Mouse (Mus musculus) erythroblast, embryonic 14.5 days (primary cell): ENCODE measurements around the gene Pik3ip1.

ENCODE experiments used
- GATA1 ChIP-seq: IDR thresholded peaks from 2 replicates; pipeline ENCODE4 v1.6.1; 2012; ENCODE audit warnings: low read length, inconsistent platforms, mixed read lengths
- TAL1 ChIP-seq: IDR thresholded peaks from 3 replicates; pipeline ENCODE4 v1.6.1; 2012; ENCODE audit warnings: low read length, inconsistent platforms, mixed read lengths

DNA sequence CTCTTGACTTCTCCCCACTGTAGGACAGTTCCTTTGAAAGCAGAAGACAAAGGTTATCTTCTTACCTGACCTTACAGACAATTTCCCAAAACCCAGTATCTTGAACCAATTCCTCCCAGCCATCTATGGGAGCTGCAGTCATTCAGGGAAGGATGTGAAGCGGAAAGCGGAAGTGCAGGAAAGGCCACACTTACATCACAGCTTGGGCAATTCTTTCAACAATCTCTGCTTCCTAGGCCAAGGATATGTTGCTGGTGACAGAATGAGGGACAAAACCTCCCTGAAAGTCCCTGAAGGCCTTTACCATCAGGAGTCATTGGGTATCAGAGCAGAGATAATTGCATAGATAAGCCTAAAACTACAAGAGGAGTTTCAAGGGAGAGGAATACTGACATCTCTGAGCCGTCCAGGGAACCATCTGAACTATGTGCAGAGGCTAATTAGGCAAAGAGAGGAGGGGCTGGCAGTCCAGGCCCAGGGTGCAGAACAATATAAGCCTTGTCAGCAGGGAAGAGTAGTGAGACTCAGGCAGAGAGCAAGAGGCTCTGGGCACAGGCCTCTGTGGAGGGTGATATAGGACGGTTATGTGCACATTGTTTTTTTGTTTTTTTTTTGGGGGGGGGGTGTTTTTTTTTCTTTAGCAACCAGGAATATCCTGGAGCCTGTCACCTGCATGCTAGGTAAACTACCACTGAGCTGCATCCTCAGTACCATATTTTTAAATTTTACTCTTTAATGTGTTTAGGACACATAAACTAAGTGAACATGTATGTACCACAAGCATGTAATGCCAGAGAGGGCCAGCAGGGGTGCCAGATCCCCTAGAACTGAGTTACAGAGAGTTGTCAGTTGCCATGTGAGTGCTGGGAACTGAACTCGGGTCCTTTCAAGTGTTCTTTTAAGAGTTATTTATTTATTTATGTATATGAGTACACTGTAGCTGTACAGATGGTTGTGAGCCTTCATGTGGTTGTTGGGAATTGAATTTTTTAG lies 52.7 kb downstream of the Pik3ip1 start:
- TF ChIP-seq GATA1 (no peak), TAL1 (no peak)
